Mouse (Mus musculus): ENCODE results near the gene Tbl2.
A peak's percentile ranks its signal among the peaks of the same experiment; 100 is the strongest.

Tbl2 gene

DNA sequence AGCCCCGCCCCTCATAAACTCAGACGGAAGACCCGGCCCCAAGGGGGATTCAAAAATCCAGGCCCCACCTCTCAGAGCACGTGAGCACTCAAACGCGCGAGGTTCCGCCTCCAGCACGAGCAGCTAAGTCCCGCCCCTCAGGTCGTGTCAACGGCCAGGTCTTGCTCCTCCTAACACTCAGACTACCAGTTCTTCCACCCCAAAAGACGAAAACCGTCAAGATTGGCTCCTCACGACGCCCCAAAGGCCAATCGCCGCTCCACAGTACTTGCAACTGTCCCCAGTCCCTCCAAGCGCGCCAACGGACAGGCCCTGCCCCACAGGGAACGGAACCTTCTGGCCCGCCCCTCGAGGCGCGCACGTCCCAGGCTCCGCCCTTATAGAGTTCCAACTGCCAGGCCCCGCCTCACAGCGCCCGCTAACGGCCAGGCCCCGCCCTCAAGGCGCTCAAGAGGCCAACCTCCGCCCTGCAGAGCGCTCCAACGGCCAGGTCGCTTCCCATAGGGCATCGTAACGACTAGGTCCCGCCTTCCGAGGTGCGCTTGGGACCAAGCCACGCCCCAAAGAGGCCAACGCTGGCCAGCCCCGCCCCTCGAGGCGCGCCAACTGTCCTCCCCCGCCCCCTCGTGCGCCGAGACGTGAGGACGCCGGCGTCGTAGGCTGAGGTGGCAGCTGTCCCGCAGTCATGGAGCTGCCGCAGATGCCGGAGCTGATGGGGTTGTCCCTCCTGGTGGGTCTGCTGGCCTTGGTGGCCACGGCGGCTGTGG lies at the start of gene Tbl2:
TSS of gene Tbl2 (plus strand) at position 605 of the 767 bp plus-strand sequence.
- DNase-seq (ENCODE audit: inconsistent ontology term), result peak; percentile 100

- no peak for DNase-seq (ENCODE audit: inconsistent ontology term)
These were observed 48.5 kb upstream of the Tbl2 start for GRCm38 (mm10) chr5:135100981-135101380.

GRCm38 (mm10) chr5:135103999-135104660 lies 45.3 kb upstream of the Tbl2 start:
- no peak for DNase-seq (ENCODE audit: inconsistent ontology term)

GRCm38 (mm10) chr5:135106758-135107256 lies 42.6 kb upstream of the Tbl2 start:
- DNase-seq (ENCODE audit: inconsistent ontology term), result peak; percentile 74

- DNase-seq (ENCODE audit: inconsistent ontology term), result peak; percentile 34
These were observed 41.6 kb upstream of the Tbl2 start for GRCm38 (mm10) chr5:135107521-135108501.

DNA sequence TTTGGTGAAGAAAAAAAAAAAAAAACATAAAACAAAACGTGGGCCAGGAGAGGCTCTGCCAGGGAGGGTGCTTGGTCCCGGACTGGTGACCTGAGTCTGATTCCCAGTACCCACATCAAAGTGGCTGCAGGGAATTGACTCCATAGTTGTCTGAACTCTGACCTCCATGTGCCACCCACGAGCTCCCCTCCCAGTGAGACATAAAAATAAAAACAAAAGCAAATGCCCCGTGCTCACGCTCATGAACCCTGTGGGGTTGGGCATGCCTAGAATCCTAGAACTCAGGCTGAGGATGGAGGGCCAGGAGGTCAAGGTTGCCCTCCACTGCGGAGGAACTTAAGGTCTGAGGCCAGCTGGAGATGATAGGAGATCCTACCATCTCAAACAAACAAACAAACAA lies 40.4 kb upstream of the Tbl2 start:
- DNase-seq (ENCODE audit: inconsistent ontology term), result no peak

GRCm38 (mm10) chr5:135109426-135109825 lies 40.0 kb upstream of the Tbl2 start:
- DNase-seq (ENCODE audit: inconsistent ontology term), result no peak

DNA sequence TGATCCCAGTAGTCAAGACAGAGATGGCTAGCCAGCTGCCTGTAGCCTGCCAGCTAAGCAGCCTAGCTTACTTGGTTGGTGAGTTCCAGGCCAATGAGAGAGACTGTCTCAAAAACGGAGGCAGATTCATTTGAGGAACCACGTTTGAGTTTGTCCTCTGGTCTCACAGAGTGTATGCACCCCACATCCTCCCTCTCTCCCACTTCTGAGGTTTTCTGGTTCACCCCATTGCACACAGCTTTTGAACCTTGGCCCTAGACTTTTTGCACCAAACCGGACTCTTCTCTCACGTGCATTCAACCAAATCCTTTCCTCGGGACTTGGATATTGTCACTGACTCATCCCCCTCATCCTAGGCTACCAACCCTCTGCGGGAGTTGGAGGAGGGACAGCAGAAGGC lies 39.5 kb upstream of the Tbl2 start:
- DNase-seq (ENCODE audit: inconsistent ontology term), result no peak

GRCm38 (mm10) chr5:135113782-135114181 lies 35.7 kb upstream of the Tbl2 start:
- no peak for DNase-seq (ENCODE audit: inconsistent ontology term)

- DNase-seq (ENCODE audit: inconsistent ontology term), result no peak
These were observed 34.2 kb upstream of the Tbl2 start for GRCm38 (mm10) chr5:135115241-135115640.

GRCm38 (mm10) chr5:135118589-135119081 lies 30.8 kb upstream of the Tbl2 start:
- peak; percentile 55 for DNase-seq (ENCODE audit: inconsistent ontology term)

DNA sequence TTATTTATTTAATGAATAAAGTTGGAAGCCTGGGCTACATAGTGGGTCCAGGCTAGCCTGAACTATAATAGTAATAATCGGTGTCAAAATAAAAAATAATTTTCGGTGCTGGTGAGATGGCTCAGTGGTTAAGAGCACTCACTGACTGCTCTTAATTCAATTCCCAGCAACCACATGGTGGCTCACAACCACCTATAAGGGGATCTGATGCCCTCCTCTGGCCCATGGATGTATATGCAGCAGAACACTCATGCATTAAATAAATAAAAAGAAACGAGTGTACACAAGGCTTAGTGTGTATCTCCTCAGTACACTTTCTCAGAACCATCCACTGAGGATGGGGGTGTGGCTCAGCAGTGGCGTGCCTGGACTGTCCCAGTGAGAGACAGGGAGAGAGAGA lies 28.7 kb upstream of the Tbl2 start:
- DNase-seq (ENCODE audit: inconsistent ontology term), result no peak

DNA sequence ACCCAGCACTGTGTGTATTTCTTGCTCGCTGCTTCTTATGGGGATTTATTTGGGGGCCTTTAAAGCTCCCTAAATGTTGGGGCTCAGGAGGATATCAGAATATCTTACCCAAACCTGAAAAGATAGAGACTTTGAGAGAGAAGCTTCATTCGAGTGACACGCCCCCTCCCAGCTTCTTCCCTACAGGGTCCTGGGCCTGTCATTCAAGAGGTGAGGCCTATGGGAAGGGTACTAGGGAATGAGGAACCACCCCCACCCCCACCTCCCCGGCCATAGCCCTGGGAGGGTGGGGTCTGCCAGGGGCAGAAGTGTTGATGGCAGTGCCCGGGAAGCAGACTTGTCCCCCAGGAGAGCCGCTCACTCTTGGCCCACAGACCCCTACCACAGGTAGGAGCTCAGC lies 23.3 kb upstream of the Tbl2 start:
- DNase-seq (ENCODE audit: inconsistent ontology term), result no peak

GRCm38 (mm10) chr5:135127669-135128068 lies 21.8 kb upstream of the Tbl2 start:
- no peak for DNase-seq (ENCODE audit: inconsistent ontology term)

GRCm38 (mm10) chr5:135129747-135130146 lies 19.7 kb upstream of the Tbl2 start:
- DNase-seq (ENCODE audit: inconsistent ontology term), result no peak

DNA sequence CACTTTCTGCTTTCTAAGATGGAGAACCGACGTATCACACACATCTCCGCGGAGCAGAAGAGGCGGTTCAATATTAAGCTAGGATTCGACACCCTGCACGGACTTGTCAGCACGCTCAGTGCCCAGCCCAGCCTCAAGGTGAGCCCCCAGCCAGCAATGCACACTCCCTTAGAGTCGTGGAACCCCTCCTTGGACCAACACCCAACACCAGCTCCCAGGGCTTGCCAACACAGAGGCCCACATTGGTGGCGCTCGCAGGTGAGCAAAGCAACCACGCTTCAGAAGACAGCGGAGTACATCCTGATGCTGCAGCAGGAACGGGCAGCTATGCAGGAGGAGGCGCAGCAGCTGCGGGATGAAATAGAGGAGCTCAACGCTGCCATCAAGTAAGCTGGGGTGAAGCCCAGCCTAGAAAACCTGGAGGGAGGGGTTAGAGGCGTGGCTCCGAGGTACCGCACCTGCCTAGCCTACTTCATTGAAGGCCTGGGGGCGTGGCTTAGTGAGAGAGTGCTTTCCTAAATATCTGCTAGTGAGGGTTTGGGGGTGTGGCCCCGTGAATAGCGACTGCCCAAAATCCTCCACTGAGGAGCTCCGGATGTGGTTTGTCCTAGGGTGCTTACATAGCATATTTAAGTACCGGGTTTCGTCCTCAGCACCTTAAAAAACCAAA lies 15.6 kb upstream of the Tbl2 start:
- peak; percentile 34 for DNase-seq (ENCODE audit: inconsistent ontology term)

GRCm38 (mm10) chr5:135134534-135134933 lies 14.9 kb upstream of the Tbl2 start:
- DNase-seq (ENCODE audit: inconsistent ontology term), result peak; percentile 24

GRCm38 (mm10) chr5:135139881-135140280 lies 9.6 kb upstream of the Tbl2 start:
- no peak for DNase-seq (ENCODE audit: inconsistent ontology term)

DNA sequence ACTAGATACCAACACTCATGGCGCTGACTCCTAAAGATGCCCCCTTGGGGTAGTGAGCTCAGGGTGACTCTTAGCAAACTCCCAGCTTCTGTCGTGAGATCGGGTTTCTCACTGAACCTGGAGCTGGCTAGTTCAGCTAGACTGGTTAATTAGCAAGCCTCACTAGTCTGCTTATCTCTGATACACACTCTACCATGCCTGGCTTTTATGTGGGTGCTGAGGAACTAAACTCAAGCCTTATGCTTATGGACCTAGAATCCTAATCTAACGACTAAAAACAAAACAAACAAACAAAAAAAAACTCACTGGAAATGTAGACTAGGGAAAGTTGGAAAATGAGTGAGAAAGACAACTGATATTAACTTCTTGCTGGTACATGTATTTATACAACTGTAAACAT lies 5.0 kb upstream of the Tbl2 start:
- DNase-seq (ENCODE audit: inconsistent ontology term), result no peak

GRCm38 (mm10) chr5:135145532-135145931 lies 3.9 kb upstream of the Tbl2 start:
- DNase-seq (ENCODE audit: inconsistent ontology term), result no peak

- no peak for DNase-seq (ENCODE audit: inconsistent ontology term)
These were observed 3.5 kb upstream of the Tbl2 start for GRCm38 (mm10) chr5:135145955-135146354.

Measured in Muller cell, postnatal 12 days (primary cell).